Mouse (Mus musculus) thymus, postnatal 10 days (tissue): ENCODE measurements around the gene Trap1.
"Not testable (repeated sequence)": the region's sequence is repeated elsewhere in the genome, so short reads cannot be mapped to it uniquely, and the experiment has no call there.

Source experiments
- DNase-seq, 2 experiments: peaks; one replicate each; pipeline ENCODE4 v3.0.0; 2021; ENCODE audit warnings: low spot score in 2 of 2

Gene Trap1

GRCm38 (mm10) chr16:4036807-4037206 lies 40.8 kb downstream of the Trap1 start, which contains the start of gene Dnase1:
Gene Dnase1, plus strand, starts transcription at chr16:4036942.
- no peak for DNase-seq

DNA sequence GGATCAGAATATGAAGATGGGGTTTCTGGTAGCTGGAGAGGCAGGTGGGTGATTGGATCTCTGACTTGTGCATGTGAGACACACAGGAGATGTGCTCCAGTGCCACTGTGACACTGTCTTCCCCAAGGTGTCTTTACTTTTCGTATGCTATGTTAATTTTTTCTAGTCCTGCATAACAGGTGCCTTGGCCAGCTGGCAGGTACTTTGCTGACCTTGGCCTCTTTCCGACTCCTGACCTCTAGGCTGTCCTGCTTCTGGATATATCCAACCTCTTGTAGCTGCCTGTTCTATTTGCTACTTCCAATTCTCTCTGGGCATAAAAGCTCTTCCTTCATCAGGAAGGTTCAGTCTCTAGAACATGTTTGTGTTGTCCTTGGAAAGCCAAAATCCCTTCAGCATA lies 42.1 kb downstream of the Trap1 start:
- DNase-seq = no peak

DNA sequence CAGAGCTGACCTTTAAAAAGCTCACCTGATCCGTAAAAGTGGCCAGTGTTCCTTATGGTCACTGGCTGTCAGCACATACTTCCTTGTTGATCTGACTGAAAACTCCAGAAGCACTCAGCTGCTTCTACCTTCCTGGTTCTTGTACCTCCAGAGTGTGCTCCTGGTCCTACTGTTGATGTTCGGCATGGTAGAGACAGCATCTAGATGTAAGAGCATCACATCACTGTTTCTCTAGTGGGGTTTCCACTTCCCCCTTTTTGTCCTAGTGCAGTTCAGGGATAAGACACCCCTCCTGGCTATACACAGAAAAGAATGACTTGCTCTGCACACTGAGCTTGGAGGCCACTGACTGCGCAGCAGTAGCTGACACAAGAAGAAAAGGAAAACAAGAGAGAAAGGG lies 43.2 kb downstream of the Trap1 start:
- no peak for DNase-seq

- DNase-seq = no peak
These were observed 43.7 kb downstream of the Trap1 start for GRCm38 (mm10) chr16:4033971-4034370.

DNA sequence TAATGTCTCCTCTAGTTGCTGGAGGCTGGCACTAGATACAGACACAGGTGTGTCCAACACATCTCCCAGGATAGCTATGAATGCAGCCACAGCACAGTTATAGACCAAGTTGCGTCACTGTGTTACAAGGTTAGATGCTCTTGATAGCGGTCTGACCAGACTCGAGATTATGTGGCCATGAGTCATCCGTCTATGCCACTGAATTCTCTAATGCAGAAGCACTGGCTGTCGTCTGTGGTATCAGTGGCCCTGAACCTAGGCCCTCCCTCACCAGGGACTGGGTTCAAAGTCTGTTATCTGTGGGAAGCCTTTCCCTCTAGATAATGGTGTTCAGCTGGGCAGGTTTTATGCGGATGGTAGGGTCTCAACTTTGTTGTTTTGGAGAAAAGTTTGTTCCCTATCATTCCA lies 45.3 kb downstream of the Trap1 start:
- no peak for DNase-seq

DNA sequence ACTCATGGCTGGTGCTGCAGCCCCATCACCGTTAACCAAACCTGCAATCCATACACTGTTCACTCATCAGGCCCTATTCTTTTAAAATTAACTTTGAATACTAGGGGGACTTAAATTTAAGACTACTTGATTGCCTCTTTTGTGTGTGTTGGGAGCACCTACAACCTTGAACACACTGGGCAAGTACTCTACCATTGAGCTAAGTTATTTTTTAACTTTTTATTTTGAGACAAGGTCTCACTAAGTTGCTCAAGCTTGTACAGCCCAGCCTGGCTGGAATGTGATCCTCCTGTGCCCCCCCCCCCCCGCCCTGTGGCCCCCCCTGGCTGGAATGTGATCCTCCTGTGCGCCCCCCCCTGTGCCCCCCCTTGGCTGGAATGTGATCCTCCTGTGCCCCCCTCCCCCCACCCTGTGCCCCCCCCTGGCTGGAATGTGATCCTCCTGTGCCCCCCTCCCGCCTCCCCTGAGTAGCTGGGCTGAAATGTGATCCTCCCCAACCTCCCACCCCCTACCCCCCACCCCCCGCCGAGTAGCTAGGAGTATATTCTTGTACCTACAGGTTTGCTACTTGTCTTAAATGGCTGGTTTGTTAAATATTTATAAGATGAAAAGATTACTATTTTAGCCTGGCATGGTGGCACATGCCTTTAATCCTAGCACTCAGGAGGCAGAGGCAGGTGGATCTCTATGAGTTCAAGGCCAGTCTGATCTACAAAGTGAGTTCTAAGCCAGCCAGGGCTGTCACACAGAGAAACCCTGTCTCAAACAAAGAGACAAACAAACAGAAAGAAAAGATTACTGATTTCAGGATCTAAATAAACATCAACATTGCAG lies 46.0 kb downstream of the Trap1 start:
- DNase-seq = no peak

GRCm38 (mm10) chr16:4030501-4030900 lies 47.1 kb downstream of the Trap1 start:
- DNase-seq = no peak

DNA sequence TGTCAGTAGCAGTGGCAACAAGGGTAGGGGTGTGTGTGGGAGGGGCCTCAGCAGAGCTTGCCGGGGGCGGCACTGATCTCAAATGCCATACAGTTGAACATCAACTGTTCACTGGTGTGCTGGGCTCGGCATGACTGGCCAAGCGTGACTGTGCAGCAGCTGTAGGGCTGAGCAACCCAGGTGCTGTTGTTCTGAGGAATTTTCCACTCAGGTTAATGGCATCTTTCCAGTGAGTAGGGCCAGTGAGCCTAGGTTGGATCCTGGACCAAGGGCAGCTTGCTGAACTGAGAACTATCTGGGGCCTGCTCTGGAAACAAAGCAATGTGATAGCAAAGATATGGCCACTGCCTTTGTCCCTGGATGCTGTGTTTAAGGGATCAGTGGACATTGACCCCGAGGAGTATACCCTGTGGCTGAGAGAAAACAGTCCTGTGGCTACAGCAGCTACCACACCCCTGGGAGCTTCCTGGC lies 48.2 kb downstream of the Trap1 start:
- no peak for DNase-seq

- no peak for DNase-seq
These were observed 50.4 kb downstream of the Trap1 start for GRCm38 (mm10) chr16:4027211-4027610.

DNA sequence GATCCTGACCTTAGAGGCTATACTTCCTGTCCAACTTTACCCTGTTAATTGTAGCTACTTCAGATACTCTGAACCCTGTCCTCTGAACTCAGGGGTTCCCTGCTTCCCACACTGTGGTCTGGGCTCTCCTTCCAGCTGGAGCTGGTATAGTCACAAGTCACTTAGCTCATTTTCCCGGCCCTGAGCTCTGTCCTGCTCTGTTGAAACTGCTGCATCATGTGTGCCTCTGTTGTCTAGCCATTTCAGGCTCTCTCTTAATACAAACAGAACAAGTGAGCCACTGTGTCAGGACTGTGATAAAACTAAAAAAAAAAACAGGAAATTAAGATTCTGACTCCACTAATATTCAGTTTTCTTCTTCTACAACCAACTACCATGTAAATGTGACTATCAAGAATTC lies 51.0 kb downstream of the Trap1 start:
- no peak for DNase-seq

GRCm38 (mm10) chr16:4022719-4023118 lies 54.9 kb downstream of the Trap1 start:
- DNase-seq = no peak

DNA sequence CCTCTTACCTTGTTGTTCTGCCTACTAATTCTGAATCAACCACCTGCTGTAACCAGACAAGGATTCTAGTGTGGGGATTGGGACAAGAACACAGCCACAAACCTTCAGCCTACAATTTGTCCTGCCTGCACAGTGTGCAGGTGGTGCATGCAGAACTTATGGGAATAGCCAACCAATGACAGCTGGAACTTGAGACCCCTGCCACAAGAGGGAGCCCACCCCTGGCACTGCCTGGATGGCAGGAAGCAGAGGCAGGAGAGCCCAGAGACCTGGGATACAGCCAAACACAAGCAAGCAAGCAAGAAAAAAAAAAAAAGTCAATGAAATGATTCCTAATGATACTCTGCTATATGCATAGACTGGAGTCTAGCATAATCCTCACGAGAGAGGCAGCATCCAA lies 56.4 kb downstream of the Trap1 start:
- DNase-seq = no peak

DNA sequence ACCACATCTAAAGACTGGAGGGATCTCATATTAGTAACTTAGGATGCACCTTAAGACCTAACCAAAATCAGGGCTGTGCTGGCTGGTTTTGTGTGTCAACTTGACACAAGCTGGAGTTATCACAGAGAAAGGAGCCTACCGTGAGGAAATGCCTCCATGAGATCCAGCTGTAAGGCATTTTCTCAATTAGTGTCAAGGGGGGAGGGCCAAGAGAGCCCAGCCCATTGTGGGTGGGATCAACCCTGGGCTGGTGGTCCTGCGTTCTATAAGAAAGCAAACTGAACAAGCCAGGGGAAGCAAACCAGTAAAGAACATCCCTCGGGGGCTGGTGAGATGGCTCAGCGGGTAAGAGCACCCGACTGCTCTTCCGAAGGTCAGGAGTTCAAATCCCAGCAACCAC lies 60.2 kb downstream of the Trap1 start:
- not testable (repeated sequence) for DNase-seq

- not testable (repeated sequence) for DNase-seq
These were observed 60.8 kb downstream of the Trap1 start for GRCm38 (mm10) chr16:4016786-4017185.

DNA sequence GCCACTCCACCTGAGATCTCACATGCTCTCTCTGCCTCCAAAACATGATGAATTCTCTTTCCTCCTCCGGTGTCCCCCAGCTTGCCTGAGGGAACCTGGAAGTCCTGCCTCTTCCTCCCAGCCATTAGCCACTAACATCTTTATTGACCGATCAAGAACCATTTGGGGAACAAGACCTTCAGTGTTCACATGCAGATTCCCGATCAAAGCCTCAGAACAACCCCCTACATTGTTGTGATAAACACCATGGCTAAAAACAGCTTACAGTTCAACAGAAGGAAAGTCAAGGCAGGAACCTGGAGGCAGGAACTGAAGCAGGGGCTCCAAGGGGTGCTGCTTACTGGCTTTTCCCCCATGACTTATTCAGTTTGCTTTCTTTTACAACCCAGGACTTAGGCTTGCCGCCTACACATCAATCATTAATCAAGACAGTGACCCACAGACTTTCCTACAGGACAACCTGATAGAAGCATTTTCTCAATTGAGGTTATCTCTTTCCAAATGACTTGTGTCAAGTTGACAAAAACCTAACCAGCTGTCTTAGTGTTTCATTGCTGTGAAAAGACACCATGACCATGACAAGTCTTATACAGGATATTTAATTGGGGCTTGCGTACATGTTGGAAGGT lies 63.5 kb downstream of the Trap1 start:
- no peak for DNase-seq

- DNase-seq = no peak
These were observed 64.6 kb downstream of the Trap1 start for GRCm38 (mm10) chr16:4012882-4013570.

DNA sequence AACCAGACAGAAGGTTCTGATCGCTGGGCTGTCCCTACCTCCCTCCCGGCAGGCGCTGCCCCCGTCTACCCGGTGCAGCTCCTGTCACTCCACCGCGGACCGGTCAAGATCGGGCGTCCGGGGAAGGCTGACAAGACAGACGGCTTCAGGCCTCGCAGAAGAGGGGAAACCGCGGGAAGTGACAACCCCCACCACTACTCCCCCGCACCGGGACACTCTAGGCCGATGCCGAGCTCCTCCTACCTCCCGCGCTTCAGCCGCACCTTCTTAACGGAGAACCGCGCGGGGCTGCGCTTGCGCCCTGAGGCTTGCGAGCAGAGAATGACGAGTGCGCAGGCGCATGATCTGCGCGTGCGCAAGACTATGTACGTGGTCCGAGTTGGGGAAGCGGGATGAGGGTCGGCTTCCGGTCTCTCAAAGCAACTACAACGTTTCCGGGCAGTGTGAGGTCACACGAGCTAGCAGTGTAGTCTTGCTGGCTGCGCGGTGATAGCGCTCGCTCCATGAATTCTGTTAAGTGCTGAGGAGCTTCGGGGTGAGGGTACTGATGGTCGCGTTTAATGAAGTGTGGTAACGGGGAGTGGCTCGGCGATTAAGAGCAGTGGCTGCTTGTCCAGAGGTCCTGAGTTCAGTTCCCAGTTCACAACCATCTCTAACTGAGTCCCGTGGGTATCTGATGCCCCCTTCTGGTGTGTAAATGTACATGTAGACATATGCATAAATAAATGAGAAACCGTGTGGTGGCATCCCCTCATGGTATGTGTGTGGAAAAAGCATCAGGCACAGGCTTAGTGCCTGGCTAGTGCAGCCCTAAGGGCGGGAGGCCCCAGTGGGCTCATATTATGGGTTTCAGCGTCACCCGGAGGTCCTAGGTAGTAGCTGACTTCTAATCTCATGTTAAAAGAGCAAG lies 73.9 kb downstream of the Trap1 start, which contains the start of gene Slx4:
Gene Slx4, minus strand, starts transcription at position 282 of the 910 bp plus-strand sequence.
- DNase-seq = peak; percentile 93 to 94
